Mouse (Mus musculus) ES-Bruce4 (cell line): ENCODE measurements around the gene Adck2. TPM values are rescaled to one million over a fixed set of nuclear protein-coding genes. Genes with fewer than 3 reads are reported as not detected.

ENCODE experiments used
- H3K27ac ChIP-seq: 2 replicates; pipeline ENCODE4 v1.5.1; 2012; ENCODE audit warnings: low read length, inconsistent platforms; ENCODE audit not compliant: insufficient read depth
- H3K27me3 ChIP-seq: 2 replicates; pipeline ENCODE4 v1.6.1; 2012; ENCODE audit warnings: mild to moderate bottlenecking, low read length, inconsistent platforms; ENCODE audit not compliant: control insufficient read depth, poor library complexity, insufficient read depth, severe bottlenecking
- H3K36me3 ChIP-seq: 2 replicates; pipeline ENCODE4 v1.6.1; 2012; ENCODE audit warnings: inconsistent platforms, mild to moderate bottlenecking, low read length, moderate library complexity; ENCODE audit not compliant: control insufficient read depth, poor library complexity, insufficient read depth, severe bottlenecking
- H3K4me1 ChIP-seq: one replicate; pipeline ENCODE4 v1.8.1; 2011; ENCODE audit warnings: low read length; ENCODE audit not compliant: control insufficient read depth, insufficient read depth
- H3K4me3 ChIP-seq: 2 replicates; pipeline ENCODE4 v1.5.1; 2011; ENCODE audit warnings: low read depth, mild to moderate bottlenecking, low read length
- H3K9ac ChIP-seq: 2 replicates; pipeline ENCODE4 v1.6.1; 2012; ENCODE audit warnings: low read depth, mild to moderate bottlenecking, inconsistent platforms; ENCODE audit not compliant: poor library complexity, severe bottlenecking
- H3K9me3 ChIP-seq: replicated peaks from 2 replicates; pipeline ENCODE4 v1.6.1; 2012; ENCODE audit warnings: mild to moderate bottlenecking, low read length, inconsistent platforms; ENCODE audit not compliant: control insufficient read depth, poor library complexity, insufficient read depth, severe bottlenecking
- CTCF ChIP-seq: IDR thresholded peaks from one replicate; pipeline ENCODE4 v1.8.1; 2011; ENCODE audit warnings: low read depth, low read length
- EP300 ChIP-seq: IDR thresholded peaks from 2 replicates; pipeline ENCODE4 v1.6.1; 2011; ENCODE audit warnings: low read depth, low read length; ENCODE audit not compliant: insufficient read depth
- POLR2A ChIP-seq: IDR thresholded peaks from one replicate; pipeline ENCODE4 v1.8.1; 2011; ENCODE audit warnings: low read length; ENCODE audit not compliant: insufficient read depth
- polyA plus RNA-seq: library from polyadenylated mRNA; stranded (reverse); fragments of >200 nt; gene quantifications from 2 replicates; pipeline ENCODE4 v1.2.4, GENCODE M21; 2011; ENCODE audit warnings: low read depth; ENCODE audit not compliant: missing spikeins, insufficient read depth, insufficient read length

Adck2 gene
- polyA plus RNA-seq, 1 experiment, result 11.6 TPM

DNA sequence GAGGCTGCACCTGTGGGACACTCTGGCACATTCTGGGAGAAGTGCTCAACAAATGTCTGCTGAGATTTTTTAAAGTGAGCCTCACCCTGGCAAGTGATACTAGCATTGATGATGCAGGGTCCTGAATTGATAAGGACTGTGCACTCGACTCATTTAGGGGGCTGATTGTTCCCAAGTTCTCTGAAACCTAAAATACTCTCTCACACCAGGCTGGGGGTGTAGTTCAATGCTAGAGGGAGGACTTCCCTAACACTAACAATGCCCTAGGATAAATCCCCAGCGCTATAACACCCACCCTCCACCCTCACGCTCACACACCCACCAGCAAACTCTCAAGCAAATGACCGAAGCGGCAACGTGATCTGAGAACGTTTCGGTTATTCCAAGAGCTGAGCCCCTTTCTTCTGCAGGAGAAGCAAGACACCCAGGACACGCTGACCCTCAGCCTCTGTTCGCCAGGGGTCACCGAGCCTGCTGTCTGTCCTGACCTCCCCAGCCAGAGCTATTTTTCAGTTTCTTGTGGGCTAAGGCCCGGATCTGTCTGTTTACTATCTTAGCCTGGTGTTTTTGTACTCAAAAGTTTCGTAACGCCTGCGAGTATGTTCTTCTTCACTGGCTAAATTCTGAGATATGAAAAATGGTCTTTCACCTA lies 29.8 kb upstream of the Adck2 start:
- Histone ChIP-seq H3K27me3 (no peaks in the 10 kb centered on the region), H3K9me3 (no peaks in the 10 kb centered on the region), H3K27ac (peak overlapping the region; percentile 24), H3K4me1 (peaks cover 15% of the 10 kb centered on the region), H3K4me3 (no peak overlapping the region), H3K9ac (0 out of 2 replicates have a peak overlapping the region, but pooled peaks have one; percentile 6), H3K36me3 (no peaks in the 10 kb centered on the region)
- TF ChIP-seq POLR2A (no peak), CTCF (no peak), EP300 (no peak)

DNA sequence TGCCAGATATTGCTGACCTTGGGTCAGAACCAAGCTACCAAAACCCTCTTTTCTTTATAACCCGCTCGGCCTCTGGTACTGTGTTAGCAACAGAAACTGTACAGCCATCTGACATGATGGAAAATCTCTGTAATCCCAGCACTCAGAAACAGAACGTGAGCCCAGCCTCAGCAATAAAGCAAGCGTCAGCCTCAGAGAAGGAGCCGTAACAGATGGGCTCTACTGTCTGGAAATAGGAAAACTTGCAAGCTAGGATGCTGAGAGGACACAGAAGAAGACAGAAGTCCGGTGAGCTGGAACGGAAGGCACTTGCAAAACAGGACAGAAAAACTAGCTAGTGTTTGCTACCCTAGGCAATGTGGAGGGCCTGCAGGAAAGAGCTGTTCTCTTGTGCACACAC lies 28.2 kb upstream of the Adck2 start:
- no peak for TF ChIP-seq CTCF
- TF ChIP-seq POLR2A, result no peak
- TF ChIP-seq EP300, result no peak
- no peaks in the 10 kb centered on the region for H3K27me3 ChIP-seq
- peaks cover 12% of the 10 kb centered on the region for H3K4me1 ChIP-seq
- no peaks in the 10 kb centered on the region for H3K36me3 ChIP-seq
- no peak overlapping the region for H3K27ac ChIP-seq
- no peak overlapping the region for H3K4me3 ChIP-seq
- H3K9ac ChIP-seq, result no peak overlapping the region
- no peaks in the 10 kb centered on the region for H3K9me3 ChIP-seq

- Histone ChIP-seq H3K9me3 (no peaks in the 10 kb centered on the region), H3K9ac (no peak overlapping the region), H3K27ac (no peak overlapping the region), H3K27me3 (no peaks in the 10 kb centered on the region), H3K4me3 (no peak overlapping the region), H3K4me1 (peaks cover 6% of the 10 kb centered on the region), H3K36me3 (no peaks in the 10 kb centered on the region)
- no peak for TF ChIP-seq POLR2A
- TF ChIP-seq EP300, result no peak
- TF ChIP-seq CTCF, result no peak
Measured at GRCm38 (mm10) chr6:39548030-39548429, 25.6 kb upstream of the Adck2 start.

- H3K4me3 ChIP-seq, result no peak overlapping the region
- TF ChIP-seq CTCF (no peak), EP300 (0 out of 2 replicates have a peak, but pooled peaks have one; percentile 7)
- no peaks in the 10 kb centered on the region for H3K9me3 ChIP-seq
- H3K36me3 ChIP-seq, result no peaks in the 10 kb centered on the region
- no peak overlapping the region for H3K9ac ChIP-seq
- H3K27me3 ChIP-seq, result no peaks in the 10 kb centered on the region
- H3K4me1 ChIP-seq, result peaks cover 8% of the 10 kb centered on the region
- no peak overlapping the region for H3K27ac ChIP-seq
Measured at GRCm38 (mm10) chr6:39551981-39552636, 21.6 kb upstream of the Adck2 start.

GRCm38 (mm10) chr6:39554888-39555647 lies 18.6 kb upstream of the Adck2 start:
- TF ChIP-seq EP300 (no peak), POLR2A (no peak), CTCF (no peak)
- Histone ChIP-seq H3K4me1 (peaks cover 8% of the 10 kb centered on the region), H3K27me3 (no peaks in the 10 kb centered on the region), H3K9me3 (no peaks in the 10 kb centered on the region), H3K27ac (no peak overlapping the region), H3K9ac (no peak overlapping the region), H3K4me3 (no peak overlapping the region), H3K36me3 (no peaks in the 10 kb centered on the region)

- no peaks in the 10 kb centered on the region for H3K36me3 ChIP-seq
- H3K4me3 ChIP-seq, result no peak overlapping the region
- H3K27ac ChIP-seq, result no peak overlapping the region
- H3K9me3 ChIP-seq, result no peaks in the 10 kb centered on the region
- H3K9ac ChIP-seq, result no peak overlapping the region
- peaks cover 8% of the 10 kb centered on the region for H3K4me1 ChIP-seq
- TF ChIP-seq EP300 (0 out of 2 replicates have a peak, but pooled peaks have one; percentile 13), CTCF (no peak), POLR2A (no peak)
- no peaks in the 10 kb centered on the region for H3K27me3 ChIP-seq
Measured at GRCm38 (mm10) chr6:39555648-39555945, 18.1 kb upstream of the Adck2 start.
